Mouse (Mus musculus) kidney, adult 2 months (tissue): ENCODE measurements at regions not wholly inside any gene's neighbourhood (a gene's known extent, or its start where the extent isn't known, plus 50 kb on each side); places are given as distances from the start of the nearest gene placed in this dataset.

ENCODE experiments used
- DNase-seq: peaks from one replicate; pipeline ENCODE4 v3.0.0; 2021
- H3K27ac ChIP-seq: fragments of 200-500 bp; 2 replicates; pipeline ENCODE4 v1.5.1; 2012; ENCODE audit warnings: low read depth, low read length, control low read depth, inconsistent platforms; ENCODE audit not compliant: insufficient read depth
- H3K27me3 ChIP-seq: fragments of 200-500 bp; replicated peaks from 2 replicates; pipeline ENCODE4 v1.6.1; 2012; ENCODE audit warnings: mild to moderate bottlenecking, moderate library complexity, low read length, inconsistent platforms; ENCODE audit not compliant: control insufficient read depth, insufficient read depth
- H3K36me3 ChIP-seq: fragments of 200-500 bp; 2 replicates; pipeline ENCODE4 v1.6.1; 2012; ENCODE audit warnings: mild to moderate bottlenecking, moderate library complexity, low read length, inconsistent platforms; ENCODE audit not compliant: control insufficient read depth, insufficient read depth
- H3K4me1 ChIP-seq: fragments of 200-500 bp; 2 replicates; pipeline ENCODE4 v1.6.1; 2011; ENCODE audit warnings: low read length; ENCODE audit not compliant: control insufficient read depth, insufficient read depth
- H3K4me3 ChIP-seq: fragments of 200-500 bp; 2 replicates; pipeline ENCODE4 v1.5.1; 2011; ENCODE audit warnings: mild to moderate bottlenecking, low read depth, low read length, control low read depth; ENCODE audit not compliant: insufficient read depth
- CTCF ChIP-seq: fragments of 200-500 bp; conservative IDR thresholded peaks from 2 replicates; pipeline ENCODE4 v1.5.1; 2011; ENCODE audit warnings: low read depth, mild to moderate bottlenecking, control low read depth, low read length, moderate library complexity, mixed read lengths; ENCODE audit not compliant: insufficient read depth, insufficient read length
- POLR2A ChIP-seq: fragments of 200-500 bp; IDR thresholded peaks from one replicate; pipeline ENCODE4 v1.6.1; 2011; ENCODE audit warnings: low read depth, low read length, control low read depth
- WGBS: fragments of 180-500 bp; shearing (Covaris S2); methylation state at CpG from one replicate; pipeline ENCODE4 v1.1.7; 2018; 5-methylcytosine and 5-hydroxymethylcytosine counted together

GRCm38 (mm10) chr10:65081638-65082037, 991.6 kb upstream of the Lrrtm3 start:
- Histone ChIP-seq H3K4me1 (no peaks in the 10 kb centered on the region), H3K36me3 (no peaks in the 10 kb centered on the region), H3K27ac (no peak overlapping the region), H3K4me3 (no peak overlapping the region), H3K27me3 (no peaks in the 10 kb centered on the region)
- 84% methylated on average over 1 of the region's 1 CpGs for WGBS
- TF ChIP-seq CTCF (no peak), POLR2A (no peak)
- DNase-seq: no peak

- TF ChIP-seq CTCF: no peak
- DNase-seq: peak; percentile 60
- Histone ChIP-seq H3K4me3 (no peak overlapping the region), H3K27ac (no peak overlapping the region), H3K36me3 (no peaks in the 10 kb centered on the region), H3K4me1 (no peaks in the 10 kb centered on the region), H3K27me3 (no peaks in the 10 kb centered on the region)
These were observed 968.0 kb upstream of the Lrrtm3 start for GRCm38 (mm10) chr10:65058086-65058485.
